Mouse (Mus musculus): ENCODE data around the gene Prkca.

DNA sequence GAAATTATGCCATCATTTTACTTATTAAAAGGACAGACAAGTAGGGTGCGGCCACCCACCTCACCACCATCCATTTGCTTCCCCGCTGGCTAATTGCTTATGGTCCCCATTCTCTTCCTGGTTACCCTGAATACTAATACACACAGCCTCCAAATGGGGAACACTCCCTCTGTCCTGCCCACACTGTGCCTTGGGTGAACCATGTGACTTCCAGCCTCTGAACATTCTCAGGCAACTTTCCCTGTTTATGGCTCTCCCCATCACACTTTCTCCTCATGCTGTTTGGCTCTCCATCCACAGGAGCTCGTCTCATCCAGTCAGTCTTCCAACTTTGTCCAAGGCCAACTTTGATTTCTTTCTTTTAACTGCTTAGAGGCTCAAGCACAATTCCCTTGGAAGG is 80.3 kb downstream of the Prkca start:
- TF ChIP-seq CHD1 (IDR thresholded peaks at IDR 0.05; ENCODE audit: low read depth, low read length) (no peak), KAT2A (conservative IDR thresholded peaks at IDR 0.05; ENCODE audit: low read depth, low read length) (no peak), HCFC1 (IDR thresholded peaks at IDR 0.05; ENCODE audit: low read depth, low read length) (no peak), E2F4 (IDR thresholded peaks at IDR 0.05; ENCODE audit: borderline replicate concordance, low read depth, low read length) (no peak), ETS1 (IDR thresholded peaks at IDR 0.05; ENCODE audit: low read depth, low read length) (no peak), TAL1 (IDR thresholded peaks at IDR 0.05; ENCODE audit: low read length) (no peak), CTCF (IDR thresholded peaks at IDR 0.05 in 2 of 3, conservative IDR thresholded peaks at IDR 0.05 in 1 of 3; ENCODE audit: control insufficient read depth in 1 of 3, insufficient read depth in 1 of 3, low read depth in 2 of 3, low read length in 3 of 3, poor library complexity in 1 of 3, severe bottlenecking in 1 of 3) (no peak), TCF12 (IDR thresholded peaks at IDR 0.05; ENCODE audit: low read depth, low read length) (no peak)

All from MEL (cell line).